Mouse (Mus musculus): ENCODE measurements at regions not wholly inside any gene's neighbourhood (a gene's known extent, or its start where the extent isn't known, plus 50 kb on each side); places are given as distances from the start of the nearest gene placed in this dataset.

DNA sequence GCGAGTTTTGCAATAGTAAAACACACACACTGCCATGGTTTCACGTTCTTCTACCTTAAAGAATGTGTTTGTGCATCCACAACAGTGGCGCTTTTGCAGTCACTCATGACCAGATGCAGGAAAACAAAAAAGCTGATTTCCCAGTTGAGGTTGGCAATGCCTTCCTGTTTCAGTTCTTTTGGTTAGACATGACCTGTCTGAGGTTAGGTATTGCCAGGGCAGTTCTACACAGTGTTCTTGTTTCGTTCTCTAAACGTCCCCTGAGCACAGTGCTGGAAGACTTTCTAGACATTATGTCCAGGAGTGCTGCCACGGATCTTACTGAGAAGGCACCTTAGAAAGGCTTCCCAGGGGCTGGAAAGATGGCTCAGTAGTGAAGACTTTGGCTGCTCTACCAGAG, 62.9 kb upstream of the Npy start:
- peak; percentile 66 for ATAC-seq (replicated peaks; ENCODE audit: poor library complexity, severe bottlenecking)

- no peak for ATAC-seq (replicated peaks; ENCODE audit: poor library complexity, severe bottlenecking)
These were observed 57.8 kb upstream of the Npy start for GRCm38 (mm10) chr6:49764746-49765145.

DNA sequence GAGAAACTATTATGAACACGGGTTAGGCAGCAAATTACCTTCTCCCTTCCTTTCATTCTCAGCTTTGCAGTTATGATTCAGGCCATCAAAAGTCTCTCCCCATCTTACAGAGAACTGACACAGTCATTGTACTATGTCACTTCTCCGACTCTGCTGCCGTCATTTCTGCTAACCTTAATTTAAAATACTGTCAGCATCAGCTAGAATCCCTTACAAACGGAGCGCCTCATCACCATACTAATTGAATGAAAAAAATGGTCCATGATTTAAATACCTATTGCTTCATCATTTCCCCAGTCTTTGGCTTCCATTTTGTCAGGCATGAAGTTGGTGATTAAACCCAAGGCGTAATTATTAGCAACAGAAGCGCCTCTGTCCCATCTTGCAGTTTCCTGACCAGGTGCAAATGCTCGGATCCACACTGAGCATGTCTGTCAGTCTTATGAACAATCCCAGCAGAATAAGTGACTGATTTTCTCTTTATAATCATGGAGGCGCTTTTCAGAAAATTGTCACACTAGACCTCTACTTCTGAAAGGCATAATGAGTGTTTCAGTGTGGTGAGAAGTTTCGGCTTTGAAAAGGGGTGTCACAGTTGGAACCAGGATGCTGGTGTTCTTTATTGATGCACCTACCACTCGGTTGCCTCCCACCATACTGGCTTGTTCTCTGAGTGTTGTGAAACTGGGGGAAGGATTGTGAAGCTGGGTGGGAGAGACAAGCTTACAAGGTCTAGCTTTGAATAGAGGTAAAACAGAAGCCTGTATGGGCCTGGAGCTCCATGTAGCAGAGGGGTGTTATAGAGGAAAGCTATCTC, 52.4 kb upstream of the Npy start:
- ATAC-seq (replicated peaks; ENCODE audit: poor library complexity, severe bottlenecking): no peak
